Mouse (Mus musculus) right cerebral cortex, postnatal 25 days (tissue): ENCODE measurements around the gene Accsl.

ENCODE experiments used
- DNase-seq: peaks from one replicate; pipeline ENCODE4 v3.0.0; 2022

Gene Accsl

GRCm38 (mm10) chr2:93874227-93874514 lies 5.2 kb upstream of the Accsl start:
- no peak for DNase-seq

GRCm38 (mm10) chr2:93873449-93874226 lies 4.7 kb upstream of the Accsl start:
- no peak for DNase-seq

- DNase-seq = no peak
These were observed 3.3 kb upstream of the Accsl start for GRCm38 (mm10) chr2:93872257-93872656.

- DNase-seq = no peak
These were observed 2.5 kb upstream of the Accsl start for GRCm38 (mm10) chr2:93871411-93871925.

- peak; percentile 59 for DNase-seq
These were observed 1.9 kb upstream of the Accsl start for GRCm38 (mm10) chr2:93870842-93871241.

GRCm38 (mm10) chr2:93868566-93868965 lies 391 bp downstream of the Accsl start:
- DNase-seq = no peak

- no peak for DNase-seq
These were observed 5.7 kb downstream of the Accsl start for GRCm38 (mm10) chr2:93863229-93863628.

- DNase-seq = no peak
These were observed 10.1 kb downstream of the Accsl start for GRCm38 (mm10) chr2:93858845-93859244.

- no peak for DNase-seq
These were observed 17.7 kb downstream of the Accsl start for GRCm38 (mm10) chr2:93851303-93851702.

- DNase-seq = no peak
These were observed 18.5 kb downstream of the Accsl start for GRCm38 (mm10) chr2:93850317-93850944.

- DNase-seq = peak; percentile 46
These were observed 19.4 kb downstream of the Accsl start, which contains the start of gene Accs for GRCm38 (mm10) chr2:93849505-93850089. TSS of gene Accs (minus strand) at chr2:93849943.

- no peak for DNase-seq
These were observed 27.6 kb downstream of the Accsl start for GRCm38 (mm10) chr2:93841349-93841748.

- no peak for DNase-seq
These were observed 28.8 kb downstream of the Accsl start for GRCm38 (mm10) chr2:93840109-93840508.

- no peak for DNase-seq
These were observed 30.0 kb downstream of the Accsl start for GRCm38 (mm10) chr2:93838931-93839330.

- no peak for DNase-seq
These were observed 32.6 kb downstream of the Accsl start for GRCm38 (mm10) chr2:93836232-93836785.

- DNase-seq = no peak
These were observed 33.4 kb downstream of the Accsl start for GRCm38 (mm10) chr2:93835596-93835995.

GRCm38 (mm10) chr2:93823519-93823918 lies 45.4 kb downstream of the Accsl start:
- no peak for DNase-seq

- peak; percentile 90 for DNase-seq
These were observed 46.8 kb downstream of the Accsl start, which contains the start of gene Ext2 for GRCm38 (mm10) chr2:93822045-93822749. TSS of gene Ext2 (minus strand) at chr2:93822568.

- no peak for DNase-seq
These were observed 51.2 kb downstream of the Accsl start for GRCm38 (mm10) chr2:93817791-93818190.

- DNase-seq = no peak
These were observed 55.6 kb downstream of the Accsl start for GRCm38 (mm10) chr2:93813343-93813742.

GRCm38 (mm10) chr2:93811812-93812211 lies 57.1 kb downstream of the Accsl start:
- DNase-seq = no peak

GRCm38 (mm10) chr2:93809931-93810330 lies 59.0 kb downstream of the Accsl start:
- no peak for DNase-seq

GRCm38 (mm10) chr2:93808071-93808470 lies 60.9 kb downstream of the Accsl start:
- DNase-seq = no peak
